Mouse (Mus musculus) left cerebral cortex, adult 11 months (tissue): ENCODE data around the gene Josd2.

ENCODE experiments used
- DNase-seq: peaks from one replicate; pipeline ENCODE4 v3.0.0; 2022; ENCODE audit warnings: low spot score

Gene Josd2

DNA sequence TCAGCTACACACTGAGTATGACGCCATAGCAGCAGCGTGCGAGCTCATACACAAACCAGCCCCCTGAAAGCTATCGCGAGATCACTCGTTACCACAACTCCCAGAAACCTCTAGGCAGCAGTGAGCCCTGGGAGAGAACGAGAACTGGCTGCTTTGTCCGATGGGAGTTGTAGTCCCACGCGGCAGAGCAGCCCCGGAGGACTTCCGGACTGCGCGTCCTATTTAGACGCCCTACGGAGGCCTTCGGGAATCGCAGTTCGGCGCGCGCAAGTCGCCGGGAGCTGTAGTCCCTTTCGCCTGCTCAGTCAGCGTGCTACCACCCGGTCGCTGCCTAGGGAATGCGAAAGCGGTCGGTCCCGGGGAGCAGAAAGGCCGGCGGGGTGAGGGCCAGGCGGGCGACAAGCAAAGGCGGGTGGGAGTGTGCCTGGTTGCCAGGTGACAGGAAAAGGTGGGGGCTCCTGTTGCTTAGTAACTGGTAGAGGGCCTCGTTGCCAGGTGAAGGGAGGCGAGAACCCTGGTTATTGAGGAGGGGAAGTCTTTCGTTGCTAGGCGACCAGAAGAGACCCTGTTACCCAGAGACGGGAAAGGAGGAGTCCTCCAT, at the start of gene Josd2:
Josd2 (plus strand) TSS at position 170 of the 601 bp plus-strand sequence.
- DNase-seq: peak; percentile 96

DNA sequence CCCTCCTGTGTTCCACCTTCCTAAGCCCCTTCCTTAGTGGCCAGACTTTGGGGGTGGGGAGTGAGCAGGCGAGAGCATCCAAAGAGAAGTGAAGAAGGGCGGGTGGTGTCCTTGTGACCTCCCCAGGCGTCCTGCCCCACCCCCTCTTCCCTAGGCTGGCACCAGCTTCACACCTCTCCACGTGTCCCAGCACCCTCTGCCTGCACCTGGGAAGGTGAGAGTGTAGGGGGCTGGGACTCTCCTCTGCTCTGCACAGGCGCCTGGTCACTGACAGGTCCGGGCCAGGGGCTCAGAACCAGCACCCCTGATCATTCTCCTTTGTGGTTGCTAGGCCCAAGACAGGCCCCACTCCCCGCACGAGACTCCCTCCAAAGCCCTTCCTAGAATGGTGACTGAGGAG, 40.1 kb upstream of the Josd2 start:
- no peak for DNase-seq

DNA sequence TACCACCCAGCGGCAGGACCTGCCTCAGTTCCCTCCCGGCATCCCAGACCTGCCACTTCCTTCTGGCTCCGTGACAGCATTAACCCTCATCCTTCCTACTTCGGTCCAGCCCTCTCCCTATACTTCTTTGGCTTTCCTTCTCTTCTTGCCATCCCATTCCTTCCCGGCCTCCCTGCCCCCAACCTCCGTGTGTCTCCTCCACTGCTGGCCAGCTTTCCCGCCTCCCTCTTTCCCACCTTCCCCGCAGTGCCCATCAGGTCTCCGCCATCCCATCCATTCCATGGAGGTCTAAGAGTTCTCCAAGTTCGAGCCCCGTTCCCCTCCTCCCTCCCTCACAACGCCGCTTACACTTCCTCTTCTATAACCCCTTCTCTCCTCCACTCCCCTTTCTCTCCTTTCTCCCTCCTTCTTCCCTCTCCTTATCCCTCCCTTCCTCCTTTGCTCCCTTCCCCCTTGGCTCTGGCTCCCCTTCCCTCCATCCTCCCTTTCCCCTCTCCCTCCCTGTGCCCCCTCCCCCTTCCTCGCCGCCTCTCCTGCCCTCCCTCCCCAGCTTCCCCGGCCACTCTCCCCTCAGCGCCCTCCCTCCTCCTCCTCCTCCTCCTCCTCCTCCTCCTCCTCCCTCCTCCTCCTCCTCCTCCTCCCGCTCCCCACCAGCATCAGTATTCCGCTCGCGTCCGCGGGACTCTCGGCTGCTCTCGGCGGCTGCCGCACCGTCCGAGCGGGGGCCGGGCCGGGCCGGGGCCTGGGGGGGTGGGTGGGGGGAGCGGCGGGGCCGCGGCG, 39.4 kb upstream of the Josd2 start:
- DNase-seq: no peak

DNA sequence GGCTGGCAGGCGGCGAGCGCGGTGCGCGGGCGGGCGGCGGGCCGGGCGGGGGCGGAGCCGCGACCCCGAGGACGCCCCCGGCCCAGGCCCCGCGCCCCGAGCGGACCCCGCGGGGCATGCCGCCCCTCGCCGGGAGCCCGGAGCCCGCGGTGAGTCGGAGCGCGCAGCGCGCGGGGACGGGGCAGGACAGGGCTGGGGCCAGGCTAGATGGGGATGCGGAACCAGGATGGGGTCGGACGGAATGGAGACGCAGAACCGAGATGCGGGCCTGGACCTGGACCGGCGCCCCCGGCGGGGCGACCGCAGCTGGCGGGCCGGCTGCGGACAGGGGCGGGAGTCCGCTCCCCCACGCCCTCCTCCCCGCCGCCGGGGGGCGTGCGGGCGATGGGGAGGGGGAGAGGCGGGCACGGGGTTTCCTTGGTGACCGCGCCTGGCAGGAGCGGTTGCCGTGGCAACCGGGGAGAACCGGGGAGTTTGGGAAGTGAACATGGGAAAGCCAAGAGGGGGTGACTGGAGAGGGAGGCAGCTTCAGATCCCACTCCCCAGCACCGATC, 38.7 kb upstream of the Josd2 start, which contains the start of gene Lrrc4b:
Lrrc4b (plus strand) TSS at position 51 of the 554 bp plus-strand sequence.
- DNase-seq: peak; percentile 65

DNA sequence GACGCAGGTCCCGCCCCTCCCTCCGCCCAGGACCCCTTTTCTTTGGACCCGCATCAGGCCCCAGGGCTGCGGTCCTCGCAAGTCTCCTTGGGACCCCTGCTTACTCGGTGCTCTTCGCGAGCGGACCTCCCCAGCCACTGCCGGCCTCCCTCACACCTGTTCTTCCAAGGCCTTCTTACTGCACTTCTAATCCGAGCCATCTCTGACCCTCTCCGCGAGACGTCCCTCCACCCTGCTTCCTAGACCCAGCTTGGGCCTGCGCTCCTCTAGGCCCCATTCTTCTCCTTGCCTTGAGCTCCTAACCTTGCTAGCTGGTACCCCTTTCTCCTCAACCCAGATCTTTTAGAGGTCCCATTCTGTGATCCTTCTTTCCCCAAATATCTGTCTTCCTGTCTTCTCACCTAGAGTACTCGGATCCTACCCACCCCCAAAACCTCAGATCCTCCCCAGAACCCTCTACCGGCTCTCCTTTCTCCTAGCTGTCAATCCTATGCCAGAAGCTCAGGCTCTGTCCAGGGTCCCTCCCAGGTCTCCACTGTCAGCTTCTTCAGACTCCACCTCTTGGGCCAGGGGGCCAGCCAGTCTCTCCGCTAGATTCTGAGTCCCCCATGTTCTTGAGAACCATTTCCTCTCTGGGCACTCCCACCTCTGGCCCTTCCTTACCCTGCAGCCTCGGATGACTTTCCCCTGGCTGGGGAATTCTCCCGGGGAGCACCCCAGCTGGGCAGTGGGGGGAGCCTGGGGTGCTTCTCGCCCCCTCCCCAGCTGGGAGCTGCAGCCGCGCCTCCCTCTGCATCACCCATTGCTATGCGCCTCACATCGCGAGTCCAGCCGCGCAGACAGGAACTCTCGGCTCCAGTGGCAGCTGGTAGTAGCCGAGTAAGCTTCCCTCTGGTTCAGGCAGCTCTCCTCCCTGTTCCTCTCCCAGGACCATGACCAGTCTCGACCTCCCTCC, 38.0 kb upstream of the Josd2 start:
- DNase-seq: no peak

DNA sequence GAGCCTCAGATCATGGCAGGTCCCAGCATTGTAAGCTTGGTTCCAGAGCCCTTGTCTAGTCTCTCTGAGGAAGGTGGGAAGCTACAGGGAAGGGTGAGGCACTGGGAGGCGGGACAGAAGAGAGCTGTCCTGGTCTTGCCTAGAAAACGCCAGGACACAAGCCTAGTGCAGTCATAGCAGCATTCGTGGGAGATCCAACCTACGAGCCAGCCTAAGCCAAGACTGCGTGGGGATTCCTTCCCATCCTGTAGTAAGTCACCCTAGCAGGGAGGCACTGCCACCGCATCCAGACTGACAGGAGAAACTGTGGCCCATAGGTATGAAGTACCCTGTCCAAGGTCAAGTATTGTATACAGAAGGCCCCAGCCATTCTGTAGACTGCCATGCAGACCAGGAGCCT, 35.2 kb upstream of the Josd2 start:
- no peak for DNase-seq

DNA sequence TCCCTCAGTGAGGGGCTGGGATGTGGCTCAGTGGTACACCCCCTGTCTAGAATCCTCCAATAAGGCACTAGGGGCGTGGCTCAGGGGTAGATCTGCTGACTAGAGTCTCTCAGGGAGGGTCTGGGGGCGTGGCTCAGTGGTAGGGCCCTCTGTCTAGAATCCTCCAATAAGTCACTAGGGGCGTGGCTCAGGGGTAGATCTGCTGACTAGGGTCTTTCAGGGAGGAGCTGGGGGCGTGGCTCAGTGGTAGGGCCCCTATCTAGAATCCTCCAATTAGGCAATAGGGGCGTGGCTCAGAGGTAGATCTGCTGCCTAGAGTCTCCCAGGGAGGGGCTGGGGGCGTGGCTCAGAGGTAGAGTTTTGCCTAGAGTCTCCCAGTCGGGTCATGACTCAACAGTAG, 34.4 kb upstream of the Josd2 start:
- DNase-seq: peak; percentile 42

DNA sequence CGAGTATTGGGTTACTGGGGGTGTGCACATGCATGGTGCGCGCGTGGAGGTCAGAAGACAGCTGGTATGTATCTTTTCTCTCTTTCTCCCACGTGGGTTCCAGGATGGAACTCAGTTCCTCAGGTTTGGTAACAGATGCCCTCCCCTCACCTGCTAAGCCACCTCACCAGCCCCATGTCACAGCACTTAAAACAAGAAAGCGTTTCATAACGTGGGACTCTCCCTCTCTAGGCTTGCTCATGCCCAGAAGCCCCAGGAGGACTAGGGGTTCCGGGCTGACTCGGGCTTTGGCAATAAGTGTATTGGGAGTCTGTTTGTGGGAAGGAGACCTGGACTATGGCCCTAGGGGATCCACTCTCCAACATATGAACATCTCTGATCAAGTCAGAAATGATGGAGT, 33.7 kb upstream of the Josd2 start:
- no peak for DNase-seq

DNA sequence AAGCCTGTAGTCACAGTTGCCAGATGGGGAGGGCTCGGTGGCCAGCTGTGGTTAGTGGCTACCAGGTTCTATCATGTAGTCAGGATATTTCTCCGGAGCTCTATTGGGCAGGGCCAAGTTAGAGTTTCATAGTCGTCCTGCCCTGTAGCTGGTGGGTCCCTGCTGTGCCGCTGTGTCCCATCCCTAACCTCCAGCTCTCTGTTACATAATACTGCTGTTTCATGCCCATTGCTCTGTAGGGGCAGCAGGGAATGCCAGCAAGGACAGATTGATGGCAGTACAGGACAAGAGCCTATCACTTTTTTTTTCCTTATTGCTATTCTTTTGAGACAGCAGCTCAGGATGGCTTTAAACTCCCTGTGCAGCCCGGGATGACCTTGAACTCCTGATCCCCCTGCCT, 32.0 kb upstream of the Josd2 start:
- DNase-seq: no peak

DNA sequence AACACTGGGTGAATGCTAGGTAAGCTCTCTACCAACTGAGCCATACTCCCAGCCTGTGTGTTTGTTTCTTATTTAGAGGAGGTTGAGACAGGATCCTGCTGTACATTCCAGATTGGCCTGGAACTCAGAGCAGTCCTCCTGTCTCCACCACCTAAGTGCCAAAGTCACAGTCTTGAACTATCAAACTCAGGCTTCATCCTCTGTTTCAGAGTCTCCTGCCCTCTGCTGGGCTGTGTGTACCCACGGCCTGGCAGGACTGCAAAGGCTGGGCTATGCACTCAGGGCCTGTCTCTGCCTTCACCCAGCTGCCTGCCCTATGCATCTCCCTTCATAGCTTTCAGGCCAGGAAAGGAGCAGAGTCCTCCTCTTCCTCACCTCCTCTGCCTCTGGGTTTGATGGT, 31.5 kb upstream of the Josd2 start:
- DNase-seq: no peak

DNA sequence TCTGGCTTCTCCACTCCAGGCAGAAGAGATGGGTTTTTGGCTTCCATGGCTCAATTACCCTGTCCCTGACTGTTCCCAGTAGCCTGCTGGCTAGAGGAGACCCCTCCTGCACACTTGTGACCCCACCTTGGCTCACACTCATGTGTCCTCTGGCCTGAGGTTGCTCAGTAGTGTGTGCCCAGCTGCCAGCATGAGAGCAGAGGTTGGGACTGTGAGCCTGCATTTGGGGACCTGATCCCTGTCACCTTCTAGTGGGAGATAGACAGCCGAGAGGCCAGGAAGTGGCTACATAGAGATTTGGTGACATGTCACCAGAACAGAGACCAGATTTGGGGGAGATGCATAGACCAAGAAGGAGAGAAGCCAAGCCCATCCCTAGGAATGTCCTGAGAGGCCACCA, 30.6 kb upstream of the Josd2 start:
- DNase-seq: no peak

DNA sequence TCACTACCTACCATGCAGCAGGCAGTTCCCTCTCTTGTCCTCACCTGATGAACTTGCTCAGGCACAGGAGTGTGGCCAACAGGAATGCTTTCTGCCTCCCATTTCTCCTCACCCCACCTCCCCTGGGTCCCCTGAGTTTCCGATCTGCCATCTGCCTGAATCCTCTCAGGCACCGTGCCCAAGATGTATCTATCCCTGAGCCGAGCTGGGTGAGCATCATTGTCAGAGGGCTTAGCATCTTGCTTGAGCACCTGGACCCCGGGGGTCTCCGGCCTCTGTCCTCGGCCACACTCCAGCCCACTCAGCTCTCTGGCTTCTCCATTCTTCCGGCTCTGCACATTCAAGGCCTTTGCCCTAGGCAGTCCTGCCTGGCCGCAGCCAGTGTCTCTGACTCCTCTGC, 29.8 kb upstream of the Josd2 start:
- DNase-seq: no peak

DNA sequence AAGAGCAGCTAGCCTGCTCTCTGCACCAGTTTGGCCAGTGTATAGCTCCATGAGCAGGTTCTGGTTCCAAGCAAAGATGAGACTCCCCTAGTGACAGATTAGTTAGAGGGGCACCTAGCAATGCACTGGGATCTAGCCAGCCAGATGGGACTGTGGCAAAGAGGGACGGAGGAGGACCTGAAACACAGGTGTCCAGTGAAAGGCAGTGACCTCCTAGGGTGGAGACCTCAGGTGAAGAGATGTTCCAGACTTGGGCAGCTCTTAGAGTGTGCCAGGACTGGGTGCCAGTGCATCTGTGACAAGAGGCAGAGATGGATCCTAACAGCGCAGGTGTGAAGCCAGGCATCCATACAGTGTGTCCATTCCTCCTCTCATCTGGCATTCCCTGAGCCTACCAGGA, 28.1 kb upstream of the Josd2 start:
- no peak for DNase-seq

DNA sequence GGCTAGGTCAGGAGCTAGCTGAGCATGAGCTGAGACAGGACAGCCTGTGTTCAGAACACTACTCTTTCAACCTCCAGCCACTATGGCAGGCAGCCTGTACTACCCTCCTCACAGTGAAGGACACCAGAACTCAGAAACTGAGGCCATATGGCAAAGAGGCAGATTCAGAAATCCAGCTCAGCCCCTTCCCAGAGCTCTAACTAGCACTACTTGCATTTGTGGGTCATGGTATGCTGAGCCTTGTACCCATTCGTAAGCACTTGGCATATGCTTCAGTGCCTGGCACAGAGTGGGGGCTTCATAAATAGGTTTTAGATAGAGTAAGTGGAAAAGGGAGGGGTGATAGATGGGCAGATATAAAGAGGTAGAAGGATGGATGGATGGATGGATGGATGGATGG, 27.3 kb upstream of the Josd2 start:
- DNase-seq: no peak

DNA sequence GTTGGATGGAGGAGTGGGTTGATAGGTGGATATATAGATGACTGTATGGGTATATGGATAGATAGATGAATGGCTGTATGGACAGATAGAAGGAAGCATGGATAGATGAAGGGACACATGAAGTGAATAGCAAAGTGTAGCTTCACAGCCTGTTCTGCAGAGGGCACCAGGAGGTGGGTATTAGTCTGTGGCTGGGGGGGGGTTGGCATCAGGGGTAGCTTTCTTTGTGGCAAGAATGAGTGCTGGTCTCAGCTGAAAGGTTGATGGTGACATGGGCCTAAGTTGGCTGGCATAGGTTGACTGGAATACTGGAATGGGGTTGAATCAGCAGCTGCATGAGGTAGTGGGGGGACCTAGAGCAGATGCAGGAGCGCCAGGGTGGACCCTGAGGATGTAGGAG, 26.6 kb upstream of the Josd2 start:
- no peak for DNase-seq

DNA sequence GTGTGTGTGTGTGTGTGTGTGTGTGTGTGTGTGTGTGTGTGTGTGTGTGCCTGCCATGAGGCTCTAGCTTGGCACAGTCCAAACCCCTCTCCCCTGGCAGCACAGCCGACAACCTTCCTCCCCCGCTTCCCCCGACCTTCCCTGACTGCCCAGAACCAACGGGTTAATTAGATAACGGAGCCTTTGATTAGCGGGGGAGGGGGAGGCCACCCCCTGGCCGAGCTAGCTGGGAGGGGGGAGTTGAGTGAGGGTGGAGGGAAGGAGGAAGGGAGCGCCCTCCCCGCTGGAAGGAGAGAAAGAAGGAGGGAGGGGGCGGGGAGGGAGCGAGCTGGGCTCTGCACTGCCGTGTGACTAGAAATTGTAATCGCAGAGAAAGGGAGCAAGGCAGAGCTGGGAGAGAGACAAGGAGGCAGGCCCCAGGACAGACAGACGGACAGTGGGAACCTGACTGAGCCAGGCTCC, 26.1 kb upstream of the Josd2 start:
- DNase-seq: no peak

DNA sequence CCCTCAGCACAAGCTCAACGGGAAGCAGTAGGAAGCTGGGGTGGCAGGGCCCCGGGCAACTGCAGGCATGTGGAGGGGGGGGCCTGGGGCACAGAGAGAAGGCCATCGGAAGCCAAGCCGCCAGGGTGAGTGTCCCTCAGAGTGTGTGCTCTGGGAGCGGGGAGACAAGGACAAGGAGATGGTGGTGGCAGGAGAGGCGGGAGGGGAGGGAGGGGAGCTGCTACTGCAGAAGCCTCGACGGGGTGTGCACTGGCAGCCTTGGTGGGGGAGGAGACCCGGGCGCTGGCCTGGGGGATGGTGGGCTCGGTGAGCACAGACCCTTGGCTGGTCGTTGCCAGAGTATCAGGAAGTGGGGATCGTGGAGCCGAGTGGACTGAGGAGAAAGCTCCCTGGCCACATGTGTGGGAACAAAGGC, 25.4 kb upstream of the Josd2 start:
- no peak for DNase-seq

DNA sequence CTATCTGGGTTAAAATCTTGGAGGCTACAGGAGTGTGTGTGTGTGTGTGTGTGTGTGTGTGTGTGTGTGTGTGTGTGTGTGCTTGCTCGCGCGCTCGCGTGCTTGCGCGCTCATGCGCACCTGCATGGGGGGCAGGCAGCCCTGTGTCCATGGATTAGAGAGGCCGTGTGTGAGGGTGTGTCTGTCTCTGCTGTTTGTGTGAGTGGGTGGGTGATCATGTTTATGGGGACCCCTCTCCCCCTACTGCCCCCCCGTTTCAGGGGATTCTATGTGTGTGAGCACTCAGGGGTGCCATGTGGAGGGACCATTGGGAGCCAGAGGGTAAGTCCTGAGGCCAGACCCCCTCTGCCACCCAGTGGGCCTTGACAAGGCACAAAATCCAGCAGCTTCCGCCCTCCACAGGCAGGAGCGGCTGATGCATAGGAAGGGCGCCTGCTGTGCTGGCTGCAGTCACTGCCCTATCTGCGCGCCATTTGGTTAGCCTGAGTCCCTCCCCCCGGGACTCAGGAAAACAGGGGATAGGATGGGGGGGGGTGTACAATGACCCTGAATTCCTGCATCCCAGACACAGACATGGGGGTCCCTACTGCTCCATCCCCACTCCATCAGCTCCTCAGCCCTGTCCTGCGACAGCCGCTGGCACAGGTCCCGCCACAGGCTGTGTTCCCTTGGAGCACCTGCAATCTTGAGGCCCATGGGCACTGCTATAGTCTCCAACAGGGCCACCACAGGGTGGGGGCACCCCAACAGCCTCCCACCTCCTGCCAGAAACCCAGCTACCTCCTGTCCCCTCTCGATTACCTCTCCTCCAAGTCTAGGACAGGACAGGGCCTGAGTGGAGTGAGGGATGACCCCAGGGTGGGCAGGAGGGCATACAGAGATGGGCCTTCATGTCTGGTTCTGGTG, 24.3 kb upstream of the Josd2 start:
- no peak for DNase-seq

DNA sequence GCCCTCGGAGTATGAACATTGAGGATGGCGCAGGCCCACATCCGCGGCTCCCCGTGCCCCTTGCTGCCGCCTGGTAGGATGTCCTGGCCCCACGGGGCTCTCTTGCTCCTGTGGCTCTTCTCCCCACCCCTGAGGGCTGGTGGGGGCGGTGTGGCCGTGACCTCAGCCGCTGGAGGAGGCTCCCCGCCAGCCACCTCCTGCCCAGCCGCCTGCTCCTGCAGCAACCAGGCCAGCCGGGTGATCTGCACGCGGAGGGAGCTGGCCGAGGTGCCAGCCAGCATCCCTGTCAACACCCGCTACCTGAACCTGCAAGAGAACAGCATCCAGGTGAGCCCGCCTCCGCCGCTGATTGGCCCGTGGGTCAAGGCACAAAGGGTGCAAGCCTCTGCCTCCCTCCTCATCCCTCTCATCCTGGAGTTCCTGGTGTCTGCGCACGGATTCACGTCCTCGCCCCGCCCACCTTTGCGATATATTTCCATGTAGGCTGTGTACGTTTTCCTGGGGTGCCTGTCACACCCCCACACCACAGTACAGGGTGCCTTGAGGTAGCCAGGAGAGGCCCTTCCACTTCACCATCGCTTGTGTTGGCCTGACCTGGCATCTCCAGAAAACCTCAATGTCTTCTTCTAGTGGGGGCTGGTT, 22.8 kb upstream of the Josd2 start:
- no peak for DNase-seq

DNA sequence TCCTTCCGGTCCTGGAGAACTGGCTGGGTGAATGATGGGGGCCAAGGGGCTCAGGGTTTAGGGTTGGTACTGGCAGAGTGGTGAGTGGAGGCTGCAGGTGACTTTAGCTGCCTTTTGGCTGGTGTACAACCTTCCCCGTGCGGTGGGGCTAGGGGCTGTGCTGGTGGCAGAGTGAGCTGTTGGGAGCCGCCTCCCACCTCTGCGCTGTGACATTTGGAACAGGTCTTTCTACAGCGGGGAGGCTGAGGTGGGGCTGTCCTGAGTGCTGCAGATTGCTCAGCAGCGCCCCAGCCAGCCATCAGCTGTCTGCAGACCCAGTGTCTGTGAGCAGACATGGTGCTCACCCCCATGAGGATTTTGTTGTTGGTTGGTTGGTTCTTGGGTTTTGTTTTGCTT, 22.3 kb upstream of the Josd2 start:
- no peak for DNase-seq
